19 mouse cellular contexts compared by ENCODE assay signal in the genomic region with DNA sequence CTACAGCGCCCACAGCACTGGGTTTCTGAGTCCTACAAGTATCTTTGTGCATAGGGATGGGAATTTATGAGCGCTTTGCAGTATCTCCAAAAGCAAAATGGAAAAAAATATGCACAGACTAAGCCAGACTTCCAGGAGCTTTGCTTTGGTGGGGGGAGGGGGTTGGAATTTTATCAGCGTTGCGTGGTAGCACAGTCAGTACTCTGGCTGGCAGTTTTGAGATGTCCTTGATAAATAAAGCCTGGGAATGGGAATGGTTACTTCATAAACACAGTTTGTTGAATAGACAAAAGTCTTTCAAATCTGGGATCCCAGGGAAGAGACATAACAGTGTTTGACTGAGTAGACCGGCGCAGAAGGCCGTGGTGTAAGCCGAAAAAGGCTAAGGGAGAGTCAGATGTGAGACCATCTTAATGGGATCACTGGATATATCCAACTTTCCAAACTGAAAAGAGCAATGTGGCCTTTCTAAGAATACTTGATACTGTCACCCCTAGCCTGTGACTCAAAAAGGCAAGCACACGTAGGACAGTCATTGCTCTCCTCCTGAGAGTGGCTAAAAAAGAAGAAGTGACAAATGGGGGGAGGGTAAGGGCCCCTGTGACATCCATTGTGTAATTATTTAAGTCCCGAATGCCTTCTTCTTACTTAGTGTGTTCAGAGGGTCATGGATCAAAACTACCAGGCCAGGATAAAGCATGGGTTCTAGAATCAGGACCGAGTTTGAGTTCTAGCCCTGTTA. TPM values are rescaled to one million over a fixed set of nuclear protein-coding genes. Genes with fewer than 3 reads are reported as not detected.
DNase-seq lines count a peak whose midpoint lies in the region; ATAC-seq lines count a peak whose summit lies in the region.
"Had no signal": no experiment of that assay in that cellular context is flagged by ENCODE, and none has a peak within 500 bp of the region (broad histone marks: within the 10 kb centered on the region; RNA-seq: fewer than 3 reads in every experiment).

No protein-coding gene starts in this region.

- H3K4me3 ChIP-seq in liver, embryonic 15.5 days (replicated peaks): no peak overlapping the region
- no peak overlapping the region for H3K4me3 ChIP-seq in heart, embryonic 12.5 days
- H3K4me3 ChIP-seq: embryonic facial prominence, embryonic 15.5 days; heart, embryonic 13.5 days; midbrain, embryonic 12.5 days had no signal

- ATAC-seq in liver, embryonic 15.5 days (ENCODE audit: insufficient read depth): no peak
- ATAC-seq in heart, embryonic 12.5 days (ENCODE audit: insufficient number of reproducible peaks, low FRiP score): no peak
- no peak for ATAC-seq in activated CD4-positive, CD25-positive, alpha-beta regulatory T cell, adult 4 months
- ATAC-seq: forebrain, embryonic 16.5 days; Patski had no signal

- peak; percentile 22 for DNase-seq in adrenal gland, postnatal 10 days
- no peak for DNase-seq in adrenal gland, postnatal 4 days (ENCODE audit: low spot score in 2 of 2)
- peak; percentile 49 for DNase-seq in ovary, postnatal 36 days (ENCODE audit: low spot score)
- DNase-seq in ovary, postnatal 10 days (ENCODE audit: low spot score): no peak
- peak; percentile 78 for DNase-seq in testis, postnatal 14 days (ENCODE audit: low spot score)
- DNase-seq: cerebellum, postnatal 14 days; kidney, adult 2 months; kidney, postnatal 4 days; thymus, postnatal 14 days had no signal

- H3K4me2 ChIP-seq in liver, embryonic 15.5 days: no peak overlapping the region
- H3K4me2 ChIP-seq in heart, embryonic 12.5 days: no peak overlapping the region
- H3K4me2 ChIP-seq: embryonic facial prominence, embryonic 15.5 days; heart, embryonic 13.5 days; hindbrain, embryonic 14.5 days; midbrain, embryonic 12.5 days had no signal

- peak overlapping the region; percentile 24; the same call in 1 of the 2 replicates for H3K27ac ChIP-seq in liver, embryonic 15.5 days (replicated peaks)
- no peak overlapping the region for H3K27ac ChIP-seq in heart, embryonic 12.5 days (ENCODE audit: poor library complexity, severe bottlenecking)
- H3K27ac ChIP-seq: embryonic facial prominence, embryonic 15.5 days; heart, embryonic 13.5 days; hindbrain, embryonic 14.5 days; liver, embryonic 14.5 days; midbrain, embryonic 12.5 days had no signal

- no peaks in the 10 kb centered on the region for H3K36me3 ChIP-seq in liver, embryonic 15.5 days (replicated peaks)
- H3K36me3 ChIP-seq in heart, embryonic 12.5 days: no peaks in the 10 kb centered on the region
- H3K36me3 ChIP-seq: embryonic facial prominence, embryonic 15.5 days; heart, embryonic 13.5 days; midbrain, embryonic 12.5 days had no signal

- H3K9me3 ChIP-seq in liver, embryonic 15.5 days (replicated peaks): no peaks in the 10 kb centered on the region
- no peaks in the 10 kb centered on the region for H3K9me3 ChIP-seq in heart, embryonic 12.5 days (replicated peaks)
- H3K9me3 ChIP-seq: embryonic facial prominence, embryonic 15.5 days; heart, embryonic 13.5 days; midbrain, embryonic 12.5 days had no signal

- H3K27me3 ChIP-seq in liver, embryonic 15.5 days: no peaks in the 10 kb centered on the region
- no peaks in the 10 kb centered on the region for H3K27me3 ChIP-seq in heart, embryonic 12.5 days (replicated peaks)
- H3K27me3 ChIP-seq: embryonic facial prominence, embryonic 15.5 days; heart, embryonic 13.5 days had no signal

- WGBS in liver, embryonic 15.5 days (ENCODE audit: insufficient replicate concordance): 71% methylated on average over 11 of the region's 11 CpGs
- 69% methylated on average over 11 of the region's 11 CpGs for WGBS in heart, embryonic 12.5 days

- H3K4me1 ChIP-seq in liver, embryonic 15.5 days (replicated peaks): peaks cover 45% of the 10 kb centered on the region
- peaks cover 17% of the 10 kb centered on the region for H3K4me1 ChIP-seq in heart, embryonic 12.5 days (replicated peaks)

- H3K9ac ChIP-seq in liver, embryonic 15.5 days: no peak overlapping the region
- no peak overlapping the region for H3K9ac ChIP-seq in heart, embryonic 12.5 days
- H3K9ac ChIP-seq: embryonic facial prominence, embryonic 15.5 days; heart, embryonic 13.5 days; hindbrain, embryonic 14.5 days; liver, embryonic 14.5 days; midbrain, embryonic 12.5 days had no signal

RNA-seq across cellular contexts. Expression of a gene that starts 35.5 kb away (rescaled TPM):
- total RNA-seq in adrenal gland, postnatal 10 days (2021): 1 to 10 TPM; 5.6 to 7.3 TPM
- total RNA-seq in adrenal gland, postnatal 4 days (2021): 1 to 10 TPM; 5.2 to 7.4 TPM
- polyA plus RNA-seq in liver, embryonic 15.5 days (2015; fragmentation: Nextera tagmentation; extraction: Ambion mirVana): 2.1 and 2.2 TPM in 2 replicates
- polyA plus RNA-seq in heart, embryonic 12.5 days (2016; fragmentation: Nextera tagmentation; extraction: Ambion mirVana): 6.7 and 8.5 TPM in 2 replicates
- polyA plus RNA-seq in activated CD4-positive, CD25-positive, alpha-beta regulatory T cell, adult 4 months (2017; shearing (Covaris generic)): 10 to 100 TPM; 21.2 to 26.3 TPM

Comparison
In these comparisons a context has a peak if more than half of its experiments do, and no peak if none do; other contexts are left out.
1. DNase-seq: peak in adrenal gland, postnatal 10 days (single experiment), ovary, postnatal 36 days (single experiment) and testis, postnatal 14 days (single experiment); none in adrenal gland, postnatal 4 days (0 of 2) and ovary, postnatal 10 days (single experiment).